Mouse (Mus musculus): ENCODE measurements around the gene Gucy1b2.

The Gucy1b2 gene

DNA sequence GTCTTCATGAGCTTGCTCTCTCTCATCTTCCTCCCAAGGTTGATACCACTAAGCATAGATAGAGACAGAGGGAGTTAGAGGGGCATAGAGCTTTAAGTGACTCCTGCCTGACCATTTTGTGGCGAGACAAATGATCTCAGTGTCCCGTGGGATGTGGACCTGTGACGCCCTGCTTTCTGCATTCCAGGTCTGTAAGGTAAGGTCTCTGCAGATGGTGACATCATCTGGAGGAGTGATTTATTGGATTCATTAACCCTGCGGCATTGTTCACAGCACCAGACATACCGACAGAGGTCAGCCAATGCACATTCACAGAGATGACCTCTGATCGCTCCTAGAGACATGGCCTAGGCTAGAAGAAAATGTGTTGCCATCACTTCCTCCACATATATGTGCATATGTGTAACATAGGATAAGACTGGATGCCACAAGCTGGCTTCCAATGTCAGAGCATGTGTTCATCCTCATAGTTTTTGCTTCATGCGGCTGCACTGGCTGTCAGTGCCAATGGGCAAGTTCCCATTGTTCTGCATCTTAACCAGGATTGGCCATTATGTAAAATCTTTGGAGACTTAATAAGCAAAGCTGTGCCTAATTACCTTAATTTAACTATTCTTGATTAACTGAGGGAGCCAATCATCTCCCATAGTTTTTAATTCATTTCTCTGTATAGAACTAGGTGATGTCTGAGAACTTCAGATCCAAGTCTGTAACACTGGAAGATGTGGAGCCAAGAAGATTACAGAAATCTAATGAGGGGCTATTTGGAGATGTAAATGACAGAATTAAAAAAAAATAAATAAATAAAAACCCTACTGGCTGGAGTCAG is 9.5 kb downstream of the Gucy1b2 start:
- DNase-seq (ENCODE audit: low spot score in 2 of 2): no peak

DNA sequence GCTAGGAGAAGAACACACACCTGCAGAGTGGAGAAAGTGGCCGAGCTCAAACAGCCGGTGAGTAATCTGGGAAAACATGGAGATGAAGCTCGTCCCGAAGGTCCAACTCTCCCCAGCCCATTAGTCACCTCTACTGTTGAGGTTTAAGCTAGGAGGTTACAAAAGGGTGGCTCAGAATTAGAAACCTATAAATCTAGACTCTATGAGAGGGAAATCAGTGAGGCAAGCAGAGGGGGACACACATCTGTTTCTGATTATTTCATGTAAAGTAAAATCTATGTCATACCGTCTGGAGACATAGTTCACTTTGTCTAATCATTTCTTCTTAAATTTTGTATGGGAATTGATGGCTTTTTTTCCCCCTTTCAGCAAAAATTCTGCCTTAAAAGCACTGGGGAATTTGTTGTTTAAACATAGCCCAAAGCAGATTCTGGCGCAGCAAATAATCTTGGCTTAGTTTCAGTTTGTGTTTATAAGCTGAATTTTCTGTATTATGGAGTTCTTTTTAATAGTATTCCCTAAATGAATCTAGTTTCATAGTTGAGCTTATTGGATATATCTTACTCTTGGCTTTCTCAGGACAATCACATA is 12.2 kb downstream of the Gucy1b2 start:
- no peak for DNase-seq (ENCODE audit: low spot score in 2 of 2)

DNA sequence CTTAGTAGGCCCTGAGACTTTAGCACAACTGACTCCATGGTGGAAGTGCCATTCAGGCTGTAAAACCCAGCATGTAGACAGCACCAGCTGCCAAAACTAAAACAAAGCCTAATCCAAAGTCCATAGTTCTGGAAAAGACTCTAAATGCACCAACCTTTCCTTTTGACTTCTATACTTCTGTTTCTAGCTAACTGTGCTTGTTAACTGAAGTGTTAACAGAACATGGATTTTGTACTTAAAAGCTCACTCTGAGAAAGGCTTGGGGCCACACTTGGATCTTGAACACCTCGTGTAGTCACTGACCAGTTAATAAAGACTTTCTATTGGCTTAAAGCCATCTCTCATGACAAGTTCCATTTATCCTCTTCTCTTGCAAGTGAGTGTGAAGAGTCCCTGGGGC is 13.1 kb downstream of the Gucy1b2 start:
- no peak for DNase-seq (ENCODE audit: low spot score in 2 of 2)

DNA sequence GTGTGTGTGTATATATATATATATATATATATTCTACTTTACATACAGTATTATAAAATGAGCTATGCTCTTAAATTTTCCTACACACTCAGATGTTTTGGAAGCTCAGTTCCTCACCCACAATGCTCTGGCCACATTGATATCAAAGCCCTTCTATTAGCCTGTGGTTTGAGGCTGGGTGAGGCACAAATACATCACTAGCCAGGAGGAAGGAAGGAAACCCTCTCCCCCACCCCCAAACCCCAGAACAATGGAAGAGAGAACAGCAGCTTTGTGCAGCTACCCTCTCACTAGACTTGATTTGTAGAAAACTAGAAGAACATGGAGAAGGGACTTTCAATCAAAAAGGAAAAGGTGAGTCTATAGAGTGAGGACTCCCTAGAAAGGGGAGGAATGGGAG is 16.1 kb downstream of the Gucy1b2 start:
- DNase-seq (ENCODE audit: low spot score in 2 of 2): no peak

DNA sequence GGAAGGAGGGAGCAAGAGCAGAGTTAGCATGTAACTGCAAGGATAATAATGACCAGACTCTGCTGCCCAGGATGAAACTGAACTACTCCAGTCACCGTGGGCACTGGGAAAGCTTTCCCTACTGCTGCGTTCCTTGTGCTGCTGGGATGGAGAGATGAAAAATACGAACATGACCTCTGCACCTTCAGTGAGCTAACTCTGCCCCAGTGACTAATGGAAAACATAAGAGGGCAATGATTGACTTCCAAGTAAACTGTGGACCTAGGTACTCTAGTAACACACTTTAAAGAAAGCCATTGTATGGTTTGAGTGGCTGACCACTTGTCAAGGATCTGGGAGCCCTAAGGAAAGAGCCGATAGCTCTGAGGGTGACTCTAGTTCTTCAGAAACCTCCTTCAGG is 17.9 kb downstream of the Gucy1b2 start:
- no peak for DNase-seq (ENCODE audit: low spot score in 2 of 2)

DNA sequence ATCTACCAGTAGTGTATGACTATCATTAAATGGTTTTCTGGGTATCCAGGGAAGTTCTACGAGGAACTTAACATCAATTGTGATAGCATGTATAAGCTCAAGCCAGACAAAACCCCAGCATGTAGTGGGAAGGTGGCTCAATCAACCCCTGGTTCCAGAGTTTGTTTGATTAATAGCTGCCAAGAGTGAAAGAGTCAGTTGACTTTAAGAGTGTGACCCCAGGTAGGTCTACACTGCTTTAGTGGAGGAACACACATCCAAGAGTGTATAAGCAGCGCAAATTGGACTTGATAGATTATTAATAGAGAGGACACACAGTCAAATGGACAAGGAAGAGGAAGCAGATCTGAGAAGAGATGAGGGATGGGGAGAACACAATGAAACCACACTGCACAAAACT is 18.3 kb downstream of the Gucy1b2 start:
- no peak for DNase-seq (ENCODE audit: low spot score in 2 of 2)

DNA sequence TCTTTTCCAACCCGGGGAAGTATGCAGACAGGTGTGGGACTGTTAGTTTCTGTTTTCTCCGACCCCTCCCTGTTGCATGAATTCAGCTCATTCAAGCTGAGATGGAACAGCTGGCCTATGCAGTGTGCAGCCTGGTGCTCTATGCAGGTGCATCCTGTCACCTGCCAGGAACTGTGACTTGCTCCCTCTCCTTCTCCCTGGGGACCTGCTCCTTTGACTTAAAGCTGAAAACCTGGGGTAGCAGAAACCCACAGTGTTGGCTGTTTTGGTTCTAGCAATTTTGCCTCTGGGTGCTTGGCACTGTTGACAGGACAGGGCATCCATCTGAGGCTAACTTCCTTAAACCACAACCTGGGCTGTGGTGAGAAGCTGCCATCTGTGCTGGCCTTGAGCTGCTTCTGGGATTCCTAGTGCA is 30.8 kb downstream of the Gucy1b2 start:
- no peak for DNase-seq (ENCODE audit: low spot score in 2 of 2)

DNA sequence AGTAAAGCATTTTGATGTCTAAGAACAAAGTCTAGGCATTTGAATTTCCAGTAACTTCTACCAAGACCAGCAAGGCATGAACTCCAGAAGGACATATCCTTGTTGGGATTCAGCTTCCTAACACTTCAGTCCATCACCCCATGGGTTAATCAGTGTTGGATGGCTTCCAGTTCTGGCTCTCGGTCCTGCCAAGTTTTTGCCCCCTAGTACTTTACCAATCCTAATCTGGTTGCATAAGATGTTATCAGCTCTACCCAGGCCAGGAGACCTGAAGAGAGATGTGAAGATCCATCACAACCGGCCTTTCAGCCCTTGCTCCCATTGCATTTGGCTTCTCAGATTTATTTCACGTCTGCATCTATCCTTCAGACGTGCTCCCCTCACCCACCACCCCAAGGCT is 33.8 kb downstream of the Gucy1b2 start:
- no peak for DNase-seq (ENCODE audit: low spot score in 2 of 2)

DNA sequence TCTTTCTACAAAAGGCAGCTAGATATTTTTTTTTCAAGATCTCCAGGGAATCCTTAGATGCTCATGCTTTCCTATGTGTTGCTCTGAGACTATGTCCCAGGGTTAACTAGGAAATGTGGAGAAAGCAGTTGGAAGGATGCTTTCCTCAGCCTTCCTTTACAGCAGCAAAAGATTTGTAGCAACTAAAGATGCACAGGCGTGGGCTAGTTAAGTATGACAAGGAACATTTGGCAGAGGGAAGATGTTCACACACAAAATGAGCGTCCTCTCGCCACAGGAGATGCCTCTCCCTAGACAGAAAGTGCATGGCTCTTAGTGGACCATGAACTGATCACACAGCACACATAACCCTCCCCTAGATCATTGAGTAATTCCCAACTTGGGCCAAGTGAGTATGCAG is 38.6 kb downstream of the Gucy1b2 start:
- DNase-seq (ENCODE audit: low spot score in 2 of 2): no peak

DNA sequence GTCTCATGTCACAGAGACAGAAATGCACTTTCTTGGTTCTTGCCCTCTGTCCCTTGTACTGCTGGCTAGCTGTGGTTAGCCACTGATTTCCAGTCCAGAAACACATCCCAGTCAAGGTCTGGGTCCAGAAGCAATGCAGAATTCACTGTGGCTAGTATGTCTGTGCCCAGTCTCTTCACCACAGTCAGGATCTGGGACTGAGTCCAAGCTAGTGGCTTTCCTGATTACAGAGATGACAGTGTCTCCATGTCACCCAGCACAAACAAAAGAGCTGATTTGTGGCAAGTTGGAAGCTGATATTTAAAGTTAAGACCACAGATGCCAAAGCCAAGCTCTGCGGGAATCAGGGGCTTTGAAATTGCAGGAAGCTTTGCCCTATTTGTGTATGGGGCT is 39.4 kb downstream of the Gucy1b2 start:
- DNase-seq (ENCODE audit: low spot score in 2 of 2): no peak

DNA sequence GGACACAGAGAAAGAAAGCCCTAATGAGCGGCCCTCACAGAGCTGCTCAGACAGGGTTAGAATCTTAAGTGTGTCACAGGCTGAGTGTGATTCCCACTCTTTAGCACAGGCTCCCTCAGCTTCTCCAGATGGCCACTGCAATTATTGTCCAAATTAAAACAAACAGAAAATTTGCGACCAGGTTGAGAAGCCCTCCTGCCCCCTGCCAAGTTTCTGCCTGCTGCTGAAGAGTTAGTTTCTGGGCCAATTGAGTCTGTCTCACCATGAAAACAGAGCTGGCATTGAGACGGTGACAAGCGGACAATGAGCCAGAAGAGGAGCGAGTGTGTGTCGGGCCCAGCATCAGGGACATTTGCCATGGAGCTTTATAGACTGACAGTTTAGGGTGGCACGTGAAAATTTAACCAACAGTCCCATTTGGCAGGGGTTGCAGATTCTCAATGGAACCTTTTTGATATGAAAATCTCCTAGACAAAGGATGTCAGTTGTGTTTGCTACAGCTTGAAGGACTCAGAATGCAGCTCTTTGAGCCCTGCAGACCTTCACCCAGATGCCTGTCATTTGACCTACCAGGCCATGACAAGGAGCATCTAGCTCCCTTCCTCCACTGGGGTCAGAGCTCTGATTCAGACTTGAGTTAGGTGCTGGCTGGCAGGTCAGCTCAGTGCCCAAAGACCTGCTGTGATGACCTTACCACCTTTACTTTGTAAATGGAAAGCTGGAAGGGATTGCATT is 39.9 kb downstream of the Gucy1b2 start:
- DNase-seq (ENCODE audit: low spot score in 2 of 2): no peak

DNA sequence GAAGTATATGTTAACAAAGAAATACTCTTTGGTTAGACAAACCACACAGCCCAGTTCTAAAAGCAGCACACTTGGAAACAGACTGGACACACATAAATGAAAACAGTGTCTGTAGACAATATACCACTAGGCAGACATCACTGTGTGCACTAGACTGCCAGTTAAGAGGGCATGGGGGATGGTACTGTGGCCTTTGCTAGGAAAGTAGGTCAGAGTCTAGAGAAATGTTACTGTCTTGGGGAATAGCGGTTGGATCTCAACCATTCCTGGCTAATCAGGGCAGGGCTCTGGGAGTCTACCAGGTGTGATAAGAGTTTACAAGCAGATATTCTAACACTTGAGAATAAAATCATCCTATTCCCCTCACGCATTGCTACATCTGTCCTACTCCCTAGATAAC is 60.7 kb downstream of the Gucy1b2 start:
- no peak for DNase-seq (ENCODE audit: low spot score in 2 of 2)

DNA sequence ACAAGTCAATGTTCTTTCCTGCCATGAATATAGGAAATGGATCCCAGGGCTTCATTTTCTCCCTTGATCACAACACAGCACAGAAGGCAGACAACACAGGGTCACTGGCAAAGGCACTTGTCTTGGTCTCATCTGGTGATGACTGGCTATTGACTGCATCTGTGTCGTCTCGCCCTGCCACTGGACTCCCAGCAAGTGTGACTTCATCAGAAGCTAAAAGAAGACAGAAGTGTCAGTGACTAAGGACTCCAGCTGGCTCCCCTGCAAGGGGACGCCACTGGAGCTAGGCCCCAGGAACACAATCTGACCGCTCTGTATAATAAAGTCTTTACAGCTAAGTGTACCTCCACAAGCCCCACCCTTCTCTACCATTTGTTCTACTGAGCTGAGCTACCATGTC is 63.3 kb downstream of the Gucy1b2 start:
- no peak for DNase-seq (ENCODE audit: low spot score in 2 of 2)

DNA sequence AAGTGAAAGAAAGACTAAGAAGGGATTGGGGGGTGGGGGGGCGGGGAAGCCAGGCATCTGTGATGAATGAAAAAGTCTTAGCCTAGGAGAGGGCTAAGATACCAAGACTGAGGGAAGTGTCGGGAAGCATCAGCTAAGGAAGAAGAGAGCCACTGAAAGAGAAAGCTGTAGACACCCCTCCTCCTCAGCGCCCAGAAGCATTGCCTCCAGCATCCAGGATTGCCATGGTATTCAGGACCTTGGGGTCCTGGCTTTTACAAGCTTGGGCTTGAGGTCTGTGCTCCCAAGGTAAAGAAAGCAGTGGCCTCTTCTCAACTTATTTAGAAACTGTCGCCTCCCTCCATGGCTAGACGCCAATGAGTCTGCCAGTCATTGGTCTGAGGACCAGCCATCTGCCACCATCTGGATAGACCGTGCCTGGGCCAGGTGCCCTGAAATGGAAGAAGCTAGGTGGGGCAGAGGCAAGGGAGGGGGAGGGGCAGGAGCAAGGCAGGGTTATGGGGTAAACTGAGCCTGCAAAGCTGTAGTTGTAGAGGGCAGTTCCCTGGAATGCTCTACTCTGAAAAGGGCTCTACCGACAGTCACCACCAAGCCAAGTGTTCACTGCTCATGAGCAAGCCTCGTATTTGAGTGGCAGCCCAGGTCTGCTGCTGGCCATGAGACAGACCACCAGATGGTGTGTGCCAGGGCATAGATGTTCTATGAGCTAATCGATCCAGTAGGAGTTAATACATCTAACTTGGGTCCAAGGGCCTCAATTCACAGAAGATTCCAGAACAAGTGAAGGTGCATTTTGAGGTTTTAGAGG is 66.2 kb downstream of the Gucy1b2 start:
- DNase-seq (ENCODE audit: low spot score in 2 of 2): no peak

DNA sequence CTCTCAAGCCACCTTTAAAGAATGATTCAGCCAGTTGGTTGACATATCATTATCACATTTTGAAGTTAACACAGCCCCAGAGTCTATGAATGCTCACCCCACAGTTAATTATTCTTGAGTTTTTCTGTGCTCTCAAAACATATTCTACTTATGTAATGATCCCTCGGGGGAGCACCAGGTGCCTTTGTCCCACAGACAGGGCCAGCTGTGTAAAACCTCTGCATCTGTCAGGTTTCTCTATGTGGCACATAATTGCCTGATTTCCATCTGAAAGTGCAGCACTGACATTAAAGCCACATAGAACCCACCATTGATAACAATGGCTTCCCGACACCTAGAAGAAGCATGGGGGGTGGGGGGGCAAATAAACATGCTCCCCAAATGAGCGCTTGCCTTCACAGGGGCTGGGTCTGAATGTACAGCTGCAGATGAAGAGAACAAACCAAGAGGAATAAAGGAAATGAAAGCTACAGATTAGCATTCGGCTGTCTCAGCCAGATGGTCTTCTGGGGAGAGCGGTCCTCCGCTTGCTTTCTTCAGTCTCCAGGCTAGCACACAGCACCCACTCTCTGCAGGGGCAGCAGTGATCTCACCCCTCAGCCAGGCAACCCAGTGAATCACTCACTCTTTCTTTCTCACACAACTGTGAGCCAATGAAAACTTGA is 66.9 kb downstream of the Gucy1b2 start:
- DNase-seq (ENCODE audit: low spot score in 2 of 2): no peak

DNA sequence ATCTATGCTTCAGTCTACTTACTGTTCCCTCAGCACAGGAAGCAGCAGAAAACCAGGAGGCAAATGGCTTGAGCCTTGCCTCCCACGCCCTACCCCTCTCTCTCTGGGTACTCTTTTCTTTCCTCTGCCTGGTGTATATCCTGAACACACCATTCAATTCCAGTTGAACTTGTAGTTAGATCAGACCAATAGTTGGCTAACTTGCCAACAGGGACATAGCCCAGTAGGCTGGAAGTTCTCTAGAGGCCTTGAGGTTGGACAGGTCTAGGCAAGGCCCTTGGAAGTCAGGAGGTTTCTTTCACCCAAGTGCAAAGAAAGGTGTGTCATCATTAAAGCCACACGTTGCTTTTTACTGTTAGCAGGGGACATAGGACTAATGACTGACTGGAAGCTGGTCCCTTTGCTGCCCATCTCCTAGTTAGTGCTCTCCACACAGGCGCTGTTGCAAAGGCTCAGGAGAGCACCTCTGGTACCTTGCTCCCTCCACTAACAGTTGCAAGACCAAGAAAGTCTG is 72.2 kb downstream of the Gucy1b2 start:
- DNase-seq (ENCODE audit: low spot score in 2 of 2): no peak

DNA sequence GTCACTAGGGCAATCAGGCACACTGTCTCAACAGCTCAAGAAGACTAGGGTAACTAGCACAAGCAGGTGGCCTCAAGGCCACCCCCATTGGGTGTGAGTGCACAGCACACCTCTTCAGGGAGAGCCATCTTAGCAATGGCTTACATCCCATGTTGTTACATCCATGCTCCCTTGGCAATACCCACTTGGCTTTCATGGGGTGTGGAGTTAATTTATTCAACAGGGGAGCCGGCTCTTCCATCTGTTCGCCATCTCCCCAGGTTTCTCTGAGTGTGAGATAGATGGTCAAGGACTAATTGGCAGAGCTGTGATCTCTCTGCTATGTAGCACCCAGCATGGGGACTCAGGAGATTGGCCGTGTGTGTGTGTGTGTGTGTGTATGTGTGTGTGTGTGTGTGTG is 73.0 kb downstream of the Gucy1b2 start:
- DNase-seq (ENCODE audit: low spot score in 2 of 2): no peak

DNA sequence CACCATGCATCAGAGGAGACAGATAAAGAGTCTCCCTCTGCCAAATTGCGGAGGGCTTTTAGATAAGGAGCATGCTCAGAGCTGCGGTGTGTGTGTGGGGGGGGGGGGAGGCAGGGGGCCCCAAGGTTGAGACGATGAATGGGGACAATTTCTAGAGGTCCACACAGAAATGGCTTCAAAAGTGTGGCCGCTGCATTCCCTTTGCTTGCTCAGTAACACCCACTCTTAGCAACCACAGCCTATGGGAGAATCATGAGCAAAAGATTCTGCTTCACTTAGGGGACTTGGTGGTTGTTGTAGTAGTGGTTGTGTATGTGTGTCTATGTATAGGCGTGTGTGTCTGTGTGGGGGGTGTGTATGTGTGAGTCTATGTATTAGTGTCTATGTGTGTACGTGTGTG is 75.5 kb downstream of the Gucy1b2 start:
- no peak for DNase-seq (ENCODE audit: low spot score in 2 of 2)

DNA sequence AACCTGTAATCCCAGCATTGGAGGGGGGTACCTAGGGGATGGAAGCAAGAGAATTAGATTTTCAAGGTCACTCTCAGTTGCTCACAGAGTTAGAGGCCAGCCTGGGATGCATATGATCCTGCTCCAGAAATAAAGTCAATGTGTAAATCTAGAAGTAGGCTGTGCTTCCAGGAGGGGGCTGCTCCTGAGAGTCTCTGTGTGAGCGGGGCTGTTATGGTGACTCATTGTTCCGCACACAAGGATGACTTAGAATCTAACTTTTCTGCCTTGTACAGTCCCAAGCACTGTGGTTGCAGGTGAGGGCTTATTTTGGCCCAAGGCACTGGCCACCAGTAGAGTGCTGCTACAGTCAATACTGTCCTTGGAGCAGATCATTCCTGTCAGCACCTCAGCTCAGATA is 76.7 kb downstream of the Gucy1b2 start:
- no peak for DNase-seq (ENCODE audit: low spot score in 2 of 2)

DNA sequence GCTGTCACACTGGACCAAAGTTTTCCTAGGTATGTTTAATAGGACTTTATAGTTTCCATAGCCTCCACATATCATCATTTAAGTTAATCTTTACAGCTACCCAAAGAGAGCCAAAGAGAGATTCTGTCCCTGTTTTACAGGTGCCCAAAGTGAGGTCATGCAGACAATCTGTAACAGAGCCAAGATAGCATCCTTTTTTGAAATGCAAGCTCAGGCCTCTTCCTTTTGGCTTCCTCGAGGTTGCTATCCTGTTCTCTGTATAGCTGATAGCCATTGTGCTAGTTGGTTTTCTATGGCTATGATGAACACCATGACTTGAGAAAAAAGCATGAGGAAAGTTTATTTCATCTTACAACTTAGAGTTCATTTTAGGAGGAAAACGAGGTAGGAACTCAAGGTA is 80.0 kb downstream of the Gucy1b2 start:
- no peak for DNase-seq (ENCODE audit: low spot score in 2 of 2)

DNA sequence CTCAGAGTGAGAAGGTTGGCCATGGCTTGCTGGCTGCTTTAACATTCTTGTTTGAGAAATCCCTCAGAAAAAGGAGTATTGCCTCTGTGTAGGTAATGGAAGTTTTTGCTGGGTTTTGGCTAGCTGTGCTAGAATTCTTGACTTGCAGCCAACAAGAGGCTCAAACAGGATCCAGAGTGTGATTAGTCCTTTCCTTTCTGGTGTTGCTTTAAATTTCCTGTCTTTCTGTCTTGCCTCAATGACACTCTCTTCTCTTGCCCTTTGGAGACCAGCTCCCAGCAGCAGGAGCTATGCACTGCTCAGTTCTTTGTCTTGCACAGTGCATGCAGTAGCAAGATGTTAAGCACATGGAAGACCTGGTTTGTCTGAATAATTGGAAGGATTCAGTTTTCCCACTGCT is 80.4 kb downstream of the Gucy1b2 start:
- DNase-seq (ENCODE audit: low spot score in 2 of 2): no peak

All from urinary bladder, adult 18-20 months (tissue).